Mouse (Mus musculus): ENCODE data around the gene Ankzf1.

The Ankzf1 gene

DNA sequence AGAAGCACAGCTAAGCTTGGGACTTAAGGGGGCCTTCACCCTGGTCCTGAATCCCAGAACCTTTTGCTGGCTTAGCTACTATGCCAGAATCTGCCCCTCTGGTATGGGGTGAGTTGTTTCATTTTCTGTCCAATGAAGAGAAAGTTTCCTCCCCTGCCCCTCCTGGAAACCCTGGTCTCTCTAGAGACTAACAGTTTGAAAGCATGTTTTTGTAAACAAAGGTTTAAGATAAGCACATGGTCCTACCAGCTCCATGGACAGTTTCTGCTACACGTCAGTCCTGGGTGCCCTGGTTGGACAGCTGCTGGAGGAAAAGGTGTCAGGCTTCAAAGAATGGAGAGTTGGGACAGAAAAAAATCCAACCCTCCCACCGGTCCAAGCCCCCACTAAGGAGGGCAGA lies 1.4 kb upstream of the Ankzf1 start:
- no peak for DNase-seq

DNA sequence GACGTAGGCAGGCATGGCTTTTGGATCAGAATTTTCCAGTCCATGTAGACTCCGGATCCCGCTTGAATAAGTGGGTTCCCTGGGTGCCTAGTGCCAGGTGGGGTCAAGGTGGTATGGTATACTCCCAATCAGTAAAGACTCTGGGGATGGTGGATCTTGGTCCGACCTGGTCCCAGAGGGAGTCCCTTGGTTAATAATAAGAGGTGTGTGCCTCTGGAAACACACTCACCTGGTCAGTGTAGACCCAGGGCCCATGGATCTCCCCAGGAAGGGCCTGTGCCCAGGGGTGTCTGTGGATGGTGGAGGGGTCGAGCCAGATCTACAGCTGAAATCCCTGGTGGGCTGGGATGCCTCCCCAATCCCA lies 711 bp upstream of the Ankzf1 start:
- no peak for DNase-seq

DNA sequence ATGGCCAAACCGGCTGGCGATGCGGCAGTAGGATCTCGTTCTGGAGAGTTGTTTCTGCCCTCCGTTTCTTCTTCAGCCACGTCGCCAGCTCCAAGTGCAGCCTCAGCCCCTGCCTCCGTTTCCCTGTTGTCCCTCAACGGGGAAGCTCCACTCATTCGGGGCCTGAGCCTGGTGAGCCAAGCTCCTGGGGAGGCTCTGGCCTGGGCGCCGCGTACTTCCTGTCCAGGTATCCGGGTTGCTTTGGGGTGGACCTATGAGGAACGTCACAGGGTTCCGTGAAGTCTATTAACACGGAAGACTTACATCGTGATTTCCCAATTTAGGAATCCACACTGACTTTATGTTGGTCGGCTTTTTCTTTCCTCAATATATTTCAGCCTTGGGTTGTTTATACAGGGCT lies 501 bp downstream of the Ankzf1 start:
- peak; percentile 64 to 87 for DNase-seq

DNA sequence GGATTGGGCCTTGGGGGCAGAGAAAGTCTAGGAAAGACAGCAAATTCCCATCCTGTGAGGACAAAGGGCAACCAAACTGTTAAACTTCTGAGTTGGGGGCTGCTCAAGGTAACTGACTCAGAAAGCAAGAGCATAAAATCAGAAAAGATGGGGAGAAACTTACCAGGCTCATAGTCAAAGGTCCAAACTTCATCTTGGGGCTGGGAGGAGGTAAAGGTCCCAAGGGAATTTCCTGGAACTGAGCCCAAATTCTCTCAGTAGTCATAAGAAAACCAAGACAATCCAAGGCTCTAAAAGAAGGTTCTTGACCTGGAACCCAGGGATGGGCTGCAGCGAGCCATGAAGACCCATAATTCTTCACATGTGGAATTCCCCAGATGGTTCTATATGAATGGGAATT lies 9.3 kb downstream of the Ankzf1 start:
- peak in 1 of 2 experiments; percentile 56 for DNase-seq

DNA sequence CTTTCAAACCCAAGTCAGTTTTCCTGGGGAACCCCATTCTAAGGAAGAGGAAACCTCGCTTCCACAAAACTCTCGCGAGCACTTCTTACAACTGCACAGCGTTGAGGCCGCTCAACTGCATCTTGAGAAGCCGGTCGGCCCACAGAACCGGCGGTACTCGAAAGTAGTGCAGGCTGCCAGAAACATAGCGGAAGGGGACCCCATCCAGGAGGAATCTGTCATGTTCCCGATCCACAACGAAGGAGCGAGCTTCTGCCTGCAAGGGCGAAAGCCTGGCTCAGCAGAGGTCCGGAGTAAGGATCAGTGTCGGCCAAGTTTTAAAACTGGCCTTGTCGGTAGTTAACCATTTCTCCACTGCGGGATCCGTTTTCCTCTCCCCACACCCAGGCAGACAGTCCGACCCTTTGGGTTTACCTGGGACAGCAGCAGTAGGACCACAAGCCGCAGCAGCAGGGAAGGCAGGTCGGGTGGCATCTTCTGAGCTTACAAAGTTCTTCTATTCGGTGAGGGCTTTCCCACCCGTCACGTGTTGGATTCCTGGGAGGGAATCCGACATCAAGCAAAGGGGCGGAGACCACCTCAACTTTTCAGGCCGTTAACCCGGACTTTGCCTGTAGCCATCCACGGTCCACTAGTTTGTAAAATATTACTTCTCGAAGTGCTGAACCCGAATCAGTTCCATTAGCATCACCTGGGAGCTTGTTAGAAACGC lies 17.2 kb downstream of the Ankzf1 start:
- peak; percentile 86 to 93 for DNase-seq

DNA sequence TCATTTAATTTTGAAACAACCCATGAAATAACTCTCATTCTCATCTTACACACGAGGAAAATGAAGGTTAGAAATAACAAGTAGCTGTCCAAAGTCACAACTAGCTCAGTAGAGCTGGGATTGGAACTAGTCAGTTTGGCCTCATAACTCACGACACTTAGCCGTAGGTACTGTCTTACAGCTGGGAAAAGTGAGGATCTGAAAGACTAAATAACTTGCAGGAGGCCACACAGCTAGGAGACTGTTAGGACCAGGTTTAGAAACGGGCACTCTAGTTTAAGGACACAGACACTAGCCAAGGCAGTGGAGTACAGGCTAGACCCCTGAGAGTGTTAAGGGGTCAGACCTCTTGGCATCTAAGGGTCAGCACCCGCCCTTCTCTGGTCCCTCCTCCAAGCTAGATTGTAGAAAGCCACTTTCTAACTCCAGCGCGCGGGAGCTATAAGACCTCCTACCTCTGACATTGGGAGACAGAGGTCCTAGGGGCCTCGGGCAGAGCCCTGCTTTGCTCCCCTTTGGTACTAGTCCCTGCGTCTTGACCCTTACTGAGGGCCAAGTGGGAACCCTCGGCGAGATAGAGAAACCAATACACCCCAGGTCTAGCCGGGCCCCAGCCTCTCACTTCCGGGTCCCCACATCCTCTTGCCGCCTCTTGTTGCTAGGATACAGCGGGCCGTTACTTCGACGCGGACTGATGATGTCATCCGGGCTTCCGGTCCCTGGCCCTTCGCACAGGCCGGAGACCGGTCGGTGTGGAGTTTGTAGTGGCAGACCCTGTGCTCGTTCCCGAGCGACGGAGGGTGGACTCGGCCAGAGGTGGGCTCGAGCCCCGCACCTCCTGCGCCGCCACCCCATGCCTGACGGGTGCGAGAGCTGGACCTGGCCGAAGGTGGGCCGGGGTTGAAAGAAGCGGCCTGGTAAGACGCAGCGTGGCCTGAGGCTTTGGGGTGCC lies 18.5 kb downstream of the Ankzf1 start, which contains the start of the genes Glb1l and Stk16:
Glb1l (minus strand) TSS at position 678 of the 952 bp plus-strand sequence.
Stk16 (plus strand) TSS at position 703 of the 952 bp plus-strand sequence.
- peak; percentile 98 to 99 for DNase-seq

DNA sequence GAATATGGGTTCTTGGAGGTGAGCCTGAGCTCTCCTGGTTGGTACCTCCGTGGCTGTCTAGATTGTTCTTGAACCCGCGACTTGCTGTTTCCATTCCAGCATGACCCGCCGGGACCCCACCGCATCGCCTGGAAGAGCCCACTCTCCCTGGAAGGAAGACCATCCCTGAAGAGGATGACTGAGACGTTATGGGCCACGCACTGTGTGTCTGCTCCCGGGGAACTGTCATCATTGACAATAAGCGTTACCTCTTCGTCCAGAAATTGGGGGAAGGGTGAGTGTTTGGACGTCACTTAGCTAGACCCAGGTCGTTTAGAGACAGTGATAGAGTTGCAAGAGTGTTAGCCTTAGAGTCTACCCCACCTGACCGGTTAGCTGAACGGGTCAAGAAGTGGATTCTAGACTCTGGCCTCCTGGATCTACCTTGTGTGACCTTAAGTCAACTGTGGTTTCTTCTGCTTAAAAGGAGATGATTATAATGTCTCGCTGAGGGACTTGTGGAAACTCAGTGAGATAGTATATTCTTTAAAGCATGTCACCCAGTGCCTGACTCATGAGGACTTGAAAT lies 19.3 kb downstream of the Ankzf1 start:
- peak in 1 of 2 experiments; percentile 56 for DNase-seq

DNA sequence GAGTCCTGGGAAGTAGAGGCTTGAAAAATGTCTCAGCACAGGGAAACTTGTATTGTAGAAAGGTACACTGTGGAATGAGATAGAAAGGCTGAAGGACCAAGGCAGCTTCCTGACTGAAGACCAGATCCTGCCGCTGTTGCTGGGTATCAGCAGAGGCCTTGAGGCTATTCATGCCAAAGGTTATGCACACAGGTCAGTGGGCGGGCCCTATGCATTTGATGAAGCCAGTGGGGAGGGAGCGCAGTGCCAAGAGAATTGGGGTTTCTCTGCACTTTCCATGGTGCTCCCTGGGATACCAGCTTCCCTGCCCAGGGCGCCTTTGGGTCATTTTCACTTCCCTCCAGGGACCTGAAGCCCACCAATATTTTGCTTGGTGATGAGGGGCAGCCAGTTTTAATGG lies 20.6 kb downstream of the Ankzf1 start:
- peak; percentile 35 to 48 for DNase-seq

DNA sequence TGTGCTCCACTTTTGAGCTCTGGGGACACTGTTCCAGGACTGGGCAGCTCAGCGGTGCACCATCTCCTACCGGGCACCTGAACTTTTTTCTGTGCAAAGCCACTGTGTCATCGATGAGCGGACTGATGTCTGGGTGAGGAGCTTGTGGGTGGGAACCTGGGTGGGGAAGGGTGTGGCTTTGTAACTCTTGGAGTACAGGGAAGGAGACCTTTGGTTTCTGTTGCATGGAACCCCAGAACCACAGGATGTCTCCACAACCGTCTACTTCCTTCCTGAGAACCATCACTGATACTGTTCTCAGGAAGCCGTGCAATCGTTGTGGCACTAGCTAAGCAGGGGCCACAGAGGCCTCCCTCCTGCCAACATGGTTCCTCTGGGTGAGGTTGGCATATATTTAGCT lies 21.1 kb downstream of the Ankzf1 start:
- DNase-seq, result no peak

DNA sequence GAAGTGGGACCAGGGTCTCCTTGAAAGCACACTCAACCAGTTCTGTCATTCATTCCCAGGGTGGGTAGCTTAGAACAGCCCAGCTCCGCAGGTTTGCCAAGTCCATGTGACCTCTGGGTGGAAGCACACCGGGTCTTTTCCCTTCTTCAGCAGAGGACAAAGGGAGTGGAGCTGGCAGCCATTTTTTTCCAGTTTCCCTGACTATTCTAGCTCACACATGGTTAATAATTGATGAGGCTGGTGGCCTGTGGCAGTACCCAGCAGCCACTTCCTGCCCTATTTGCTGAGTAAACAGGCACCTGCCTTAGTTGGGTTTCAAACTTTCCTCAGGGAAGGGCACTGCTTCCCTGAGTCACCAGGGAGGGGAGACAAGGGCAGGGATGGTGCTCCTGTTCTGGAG lies 22.5 kb downstream of the Ankzf1 start:
- DNase-seq, result peak; percentile 83 to 96

DNA sequence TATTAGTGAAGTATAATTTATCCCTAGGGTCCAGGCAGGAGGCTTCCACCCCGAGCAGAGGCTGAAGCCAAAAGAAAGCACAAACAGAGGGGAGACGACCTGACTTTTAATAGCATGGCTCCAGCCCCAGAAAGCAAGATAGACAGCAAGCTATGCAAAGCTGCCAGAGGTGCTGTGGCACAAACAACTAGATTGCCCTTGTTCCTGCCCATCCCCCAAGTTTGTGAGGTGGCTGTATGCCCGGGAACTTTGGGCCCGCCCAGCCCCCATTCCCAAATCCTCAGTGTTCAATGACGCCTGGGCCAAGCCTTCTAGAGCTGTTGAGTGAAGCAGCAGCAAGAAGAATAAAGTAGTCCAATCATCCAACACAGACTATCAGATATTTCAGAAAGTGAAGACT lies 22.9 kb downstream of the Ankzf1 start:
- peak; percentile 80 to 88 for DNase-seq

DNA sequence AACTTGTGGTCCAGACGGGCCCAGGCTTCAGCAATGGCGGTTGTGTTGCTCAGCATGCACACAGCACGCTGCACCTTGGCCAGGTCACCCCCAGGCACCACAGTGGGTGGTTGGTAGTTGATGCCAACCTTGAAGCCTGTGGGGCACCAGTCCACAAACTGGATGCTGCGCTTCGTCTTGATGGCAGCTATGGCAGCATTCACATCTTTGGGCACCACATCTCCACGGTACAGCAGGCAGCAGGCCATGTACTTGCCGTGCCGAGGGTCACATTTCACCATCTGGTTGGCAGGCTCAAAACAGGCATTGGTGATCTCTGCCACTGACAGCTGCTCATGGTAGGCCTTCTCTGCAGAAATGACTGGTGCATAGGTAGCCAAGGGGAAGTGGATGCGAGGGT lies 23.8 kb downstream of the Ankzf1 start:
- DNase-seq, result peak in 1 of 2 experiments; percentile 60

DNA sequence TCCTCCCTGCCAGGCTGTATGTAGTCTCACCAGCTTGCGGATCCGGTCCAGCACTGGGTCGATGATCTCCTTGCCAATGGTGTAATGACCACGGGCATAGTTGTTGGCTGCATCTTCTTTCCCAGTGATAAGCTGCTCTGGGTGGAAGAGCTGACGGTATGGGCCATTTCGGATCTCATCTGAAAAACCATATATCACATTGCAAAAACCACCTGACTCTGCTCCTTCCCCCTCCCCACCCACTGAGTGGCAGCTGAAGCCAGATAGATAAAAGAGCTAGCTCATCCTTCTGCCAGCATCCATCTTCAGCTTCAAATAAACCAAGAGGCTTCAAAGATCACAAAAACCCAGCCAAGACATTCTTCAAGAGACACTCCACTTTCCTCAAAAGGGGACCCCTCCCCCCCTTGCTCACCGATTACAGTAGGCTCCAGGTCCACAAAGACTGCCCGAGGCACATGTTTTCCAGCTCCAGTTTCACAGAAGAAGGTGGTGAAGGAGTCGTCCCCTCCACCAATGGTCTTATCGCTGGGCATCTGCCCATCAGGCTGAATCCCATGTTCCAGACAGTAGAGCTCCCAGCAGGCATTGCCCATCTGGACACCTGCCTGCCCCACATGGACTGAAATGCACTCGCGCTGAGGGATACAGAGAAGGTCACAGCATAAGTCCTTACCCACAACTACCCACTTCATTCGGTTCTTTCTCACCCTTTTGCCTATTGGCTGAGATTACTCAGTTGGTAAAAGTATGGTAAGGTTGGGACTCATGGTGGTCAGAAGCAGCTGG lies 25.0 kb downstream of the Ankzf1 start:
- peak in 1 of 2 experiments; percentile 75 for DNase-seq

DNA sequence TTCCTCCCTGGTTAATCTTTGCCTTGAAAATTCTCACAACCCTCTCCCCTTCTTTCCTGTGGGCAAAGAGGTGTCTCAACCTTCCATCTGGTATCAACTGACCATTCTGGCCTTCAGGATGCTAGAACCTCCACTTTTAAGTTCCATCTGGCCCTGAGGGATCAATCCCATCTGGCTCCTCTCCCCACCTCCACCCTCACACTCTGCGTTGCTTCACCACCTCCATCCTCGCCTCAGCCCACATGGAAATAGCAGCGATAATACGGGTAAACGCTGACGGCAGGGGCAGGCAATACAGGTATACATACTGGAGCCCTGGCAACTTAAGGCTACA lies 25.9 kb downstream of the Ankzf1 start:
- DNase-seq, result no peak

DNA sequence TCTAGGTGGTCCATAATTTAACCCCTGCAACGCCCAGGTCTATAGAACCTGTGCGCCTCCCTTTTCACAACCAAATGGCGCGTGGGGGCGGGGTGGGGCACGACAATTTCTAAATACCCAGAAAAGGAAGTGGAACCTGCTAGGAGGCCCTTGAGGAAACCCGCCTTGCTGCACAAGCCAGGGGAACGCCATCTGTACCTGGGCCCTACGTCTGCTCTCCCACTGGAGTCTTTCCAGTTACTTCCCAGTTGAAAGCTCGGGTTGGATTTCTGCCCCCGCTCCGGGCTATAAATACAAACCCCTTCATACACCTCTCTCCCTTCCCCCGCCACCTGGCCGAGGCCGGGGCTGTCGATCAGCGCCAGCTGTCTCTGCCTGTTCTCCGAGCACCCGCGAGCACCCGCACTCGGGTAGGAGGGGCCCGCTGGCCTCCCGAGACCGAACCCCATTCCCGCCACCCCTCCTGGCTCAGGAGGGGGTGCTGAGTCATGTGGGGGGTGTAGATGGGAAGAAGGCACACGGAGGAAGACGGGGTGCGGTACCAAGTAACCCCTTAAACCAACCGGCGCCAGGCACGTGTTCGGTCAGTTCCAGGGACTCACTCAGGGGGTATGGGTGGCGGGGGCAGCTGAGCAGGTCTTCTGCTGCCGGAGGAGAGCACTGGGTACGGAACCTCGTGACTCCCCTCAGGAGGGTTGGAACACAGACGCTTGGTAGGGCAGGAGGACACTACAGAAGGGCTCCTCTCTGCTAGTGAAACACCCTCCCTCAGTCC lies 26.5 kb downstream of the Ankzf1 start:
- DNase-seq, result peak; percentile 42 to 74

DNA sequence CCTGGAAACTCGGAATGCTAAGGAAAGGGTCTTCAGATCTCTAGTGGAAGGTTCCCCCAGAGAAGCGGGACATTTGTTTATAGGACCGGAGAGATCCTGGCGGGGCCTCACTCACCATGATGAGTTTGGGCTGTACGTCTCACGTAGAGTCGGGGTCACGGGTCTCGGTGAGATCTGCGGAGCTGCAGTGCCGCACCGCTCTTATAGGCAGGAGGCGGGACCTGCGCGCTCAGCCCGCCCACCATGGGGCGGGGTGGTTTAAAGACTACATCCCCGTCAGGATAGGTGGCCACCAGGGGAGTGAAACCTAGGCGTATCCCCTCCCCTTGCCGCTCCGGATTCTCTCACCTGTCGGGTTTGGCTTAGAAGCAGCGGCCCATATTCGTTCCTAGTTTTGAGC lies 27.1 kb downstream of the Ankzf1 start:
- peak; percentile 94 to 97 for DNase-seq

DNA sequence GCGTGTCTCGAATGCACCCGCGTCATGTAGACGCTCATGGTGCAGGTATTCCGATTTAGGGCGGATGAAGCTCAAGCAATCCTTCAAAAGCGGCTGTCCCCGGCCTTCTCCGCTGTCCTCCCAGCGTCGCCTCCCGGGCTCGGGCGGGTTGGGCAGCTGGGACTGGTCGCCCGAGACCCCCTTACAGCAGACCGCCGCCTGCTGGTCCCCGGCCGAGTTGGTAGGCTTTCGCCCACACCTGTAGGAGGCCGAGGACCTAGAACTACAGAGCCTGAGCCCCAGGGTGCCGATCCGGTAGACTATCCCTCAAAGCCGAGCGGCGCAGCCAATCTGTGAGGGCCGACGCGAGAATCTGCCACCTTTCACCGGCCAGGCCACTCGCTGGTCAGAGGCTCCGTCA lies 27.6 kb downstream of the Ankzf1 start, which contains the start of gene Tuba4a:
Tuba4a (minus strand) TSS at position 335 of the 400 bp plus-strand sequence.
- peak; percentile 31 to 72 for DNase-seq

DNA sequence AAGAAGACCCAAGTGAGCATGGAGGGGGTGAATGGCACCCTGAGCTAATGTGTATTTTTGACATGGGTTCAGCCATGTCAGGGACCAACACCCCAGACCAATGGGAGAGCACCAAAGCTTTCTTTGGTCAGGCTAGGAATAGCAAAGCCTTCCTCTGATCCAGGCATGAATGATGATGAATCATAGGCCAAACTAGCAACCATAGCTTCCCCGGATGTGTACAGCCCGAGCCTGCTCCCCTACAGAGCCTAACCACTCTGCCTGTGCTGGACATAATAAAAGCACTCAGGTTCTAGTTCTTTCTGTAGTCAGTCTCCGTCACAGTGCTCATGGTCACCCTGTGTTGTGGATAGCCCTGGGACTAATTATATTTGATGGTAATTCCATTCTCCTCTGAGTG lies 29.6 kb downstream of the Ankzf1 start:
- DNase-seq, result no peak

DNA sequence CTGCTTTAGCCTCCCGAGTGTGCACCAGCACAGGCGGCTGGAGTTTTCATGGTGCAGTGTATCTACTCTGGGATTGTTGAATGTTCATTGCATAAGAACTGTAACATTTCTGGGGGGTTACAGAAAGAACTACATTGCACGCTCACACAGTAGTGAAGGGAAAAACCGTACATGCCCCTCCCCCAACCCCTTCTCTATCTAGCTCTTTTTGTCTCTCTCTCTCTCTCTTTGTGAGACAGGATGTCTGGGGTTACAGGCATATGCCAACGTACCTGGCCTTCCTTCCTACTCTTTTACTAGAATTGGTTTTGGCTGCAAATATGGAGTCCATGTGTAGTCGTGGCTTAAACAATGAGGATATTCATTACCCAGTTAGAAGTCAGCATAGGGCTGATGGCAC lies 31.0 kb downstream of the Ankzf1 start:
- DNase-seq, result no peak

DNA sequence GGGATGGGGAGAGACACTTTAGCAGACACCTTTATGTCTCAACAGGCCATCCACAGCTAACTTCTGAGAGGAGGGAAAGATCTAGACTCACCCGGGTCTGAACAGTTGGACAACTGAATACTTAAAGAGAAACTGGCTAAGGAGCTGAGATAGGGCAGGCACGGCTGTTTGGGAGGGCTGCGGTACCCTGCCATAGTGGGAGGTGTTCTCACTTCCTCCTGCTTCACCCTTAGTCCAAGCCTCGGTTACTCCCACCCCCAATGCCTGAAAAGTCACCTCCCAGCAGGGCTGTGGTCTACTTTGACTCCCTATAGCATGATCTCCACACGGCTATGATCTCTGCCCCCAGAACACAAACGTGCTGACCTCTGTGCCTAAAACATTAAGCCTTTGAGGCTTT lies 31.6 kb downstream of the Ankzf1 start:
- no peak for DNase-seq

DNA sequence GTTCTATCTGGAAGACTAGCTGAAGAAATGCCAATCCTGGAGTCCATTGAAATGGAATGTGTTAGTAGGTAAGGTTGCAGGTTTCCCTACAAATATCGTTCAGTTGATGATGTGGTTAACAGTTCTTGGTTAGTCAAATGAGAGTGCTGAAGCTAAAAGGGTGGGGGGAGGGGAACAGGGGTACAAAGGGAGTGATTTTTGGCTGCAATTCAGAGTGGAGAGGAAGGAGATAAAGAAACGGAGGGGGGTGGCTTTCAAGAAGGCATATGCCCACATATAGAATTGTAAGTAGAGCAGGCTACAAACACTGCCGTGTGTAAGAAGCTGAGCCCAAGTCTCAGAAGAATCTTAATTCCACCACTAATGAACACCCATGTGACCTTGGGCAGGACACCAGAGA lies 33.5 kb downstream of the Ankzf1 start:
- no peak for DNase-seq

DNA sequence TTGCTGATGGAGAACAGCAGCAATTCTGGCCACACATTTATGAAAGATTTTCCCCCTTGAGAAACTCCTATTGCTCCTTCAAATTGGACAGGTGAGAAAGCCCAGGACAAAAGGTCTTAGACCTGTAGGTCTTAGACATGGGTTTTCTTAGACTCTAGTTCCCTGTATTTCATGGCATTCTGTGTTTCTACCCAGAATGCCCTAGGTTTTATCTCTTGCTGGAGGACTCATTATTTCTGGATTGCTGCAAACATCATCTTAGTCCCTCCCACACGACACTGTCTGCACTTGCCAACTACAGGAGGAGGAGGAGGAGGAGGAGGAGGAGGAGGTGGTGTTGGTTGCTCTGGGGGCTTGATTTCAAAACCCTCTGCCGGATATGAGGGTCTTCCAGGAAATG lies 34.2 kb downstream of the Ankzf1 start:
- no peak for DNase-seq
